In genomic region chr6:122764446-122765297, GRCm38 (mm10) we compare ENCODE assay signal across 8 mouse cellular contexts. TPM values are rescaled to one million over a fixed set of nuclear protein-coding genes. Genes with fewer than 3 reads are reported as not detected.
DNase-seq lines count a peak whose midpoint lies in the region; ATAC-seq and TF ChIP-seq lines count a peak whose summit lies in the region.

No protein-coding gene starts in this region.

- H3K9me3 ChIP-seq in forebrain, postnatal 0 days (ENCODE audit: low read length), result no peaks in the 10 kb centered on the region
- H3K9me3 ChIP-seq in neural tube, embryonic 14.5 days (ENCODE audit: control insufficient read depth, low read length), result no peaks in the 10 kb centered on the region

- under 1% methylated on average over 56 of the region's 56 CpGs for WGBS in forebrain, postnatal 0 days
- under 1% methylated on average over 56 of the region's 56 CpGs for WGBS in neural tube, embryonic 14.5 days

- no peaks in the 10 kb centered on the region for H3K27me3 ChIP-seq in forebrain, postnatal 0 days (ENCODE audit: insufficient read depth, low read length)
- no peaks in the 10 kb centered on the region for H3K27me3 ChIP-seq in neural tube, embryonic 14.5 days (ENCODE audit: control insufficient read depth, insufficient read depth, low read length)

- no peaks in the 10 kb centered on the region for H3K36me3 ChIP-seq in forebrain, postnatal 0 days (ENCODE audit: insufficient read depth)
- H3K36me3 ChIP-seq in neural tube, embryonic 14.5 days (ENCODE audit: control insufficient read depth, insufficient read depth, low read length), result no peaks in the 10 kb centered on the region

- TF ChIP-seq CTCF in forebrain, postnatal 0 days (IDR thresholded peaks at IDR 0.05; ENCODE audit: low read depth), result peak; percentile 2; the same call in 1 of the 2 replicates

- peak overlapping the region; percentile 72 for H3K9ac ChIP-seq in forebrain, postnatal 0 days
- peak overlapping the region; percentile 89 for H3K9ac ChIP-seq in neural tube, embryonic 14.5 days (replicated peaks; ENCODE audit: low read depth, low read length)

- peak; percentile 79 to 85 for DNase-seq in left cerebral cortex, adult 18-20 months (ENCODE audit: low spot score in 2 of 2)
- no peak for DNase-seq in left cerebral cortex, adult 11 months (ENCODE audit: low spot score)
- DNase-seq in cerebellum, adult 11-12 months, result peak; percentile 84
- DNase-seq in forebrain, postnatal 0 days, result peak; percentile 92
- DNase-seq in liver, result peak; percentile 81
- DNase-seq in thymus, postnatal 4 days, result peak; percentile 67

- ATAC-seq in forebrain, postnatal 0 days, result peak; percentile 90
- peak; percentile 79 for ATAC-seq in inflammation-experienced regulatory T-cells, adult 6 months
- ATAC-seq in neural tube, embryonic 14.5 days (ENCODE audit: low read depth), result peak; percentile 89

- peaks cover 4% of the 10 kb centered on the region; the same call in 1 of the 2 replicates for H3K4me1 ChIP-seq in forebrain, postnatal 0 days (ENCODE audit: insufficient read depth)
- 0 out of 2 replicates have a peak, but pooled peaks cover 3% of the 10 kb centered on the region for H3K4me1 ChIP-seq in neural tube, embryonic 14.5 days (ENCODE audit: control insufficient read depth, insufficient read depth, low read length)

- H3K27ac ChIP-seq in forebrain, postnatal 0 days (ENCODE audit: low read depth, low read length), result peak overlapping the region; percentile 92
- H3K27ac ChIP-seq in neural tube, embryonic 14.5 days (ENCODE audit: low read depth, low read length), result peak overlapping the region; percentile 95

- peak overlapping the region; percentile 53 for H3K4me3 ChIP-seq in forebrain, postnatal 0 days (ENCODE audit: low read depth, low read length)
- peak overlapping the region; percentile 47 for H3K4me3 ChIP-seq in neural tube, embryonic 14.5 days (ENCODE audit: low read depth, low read length)

- H3K4me2 ChIP-seq in forebrain, postnatal 0 days (ENCODE audit: low read depth), result peak overlapping the region; percentile 79
- peak overlapping the region; percentile 82 for H3K4me2 ChIP-seq in neural tube, embryonic 14.5 days (ENCODE audit: low read depth, low read length)

RNA-seq across cellular contexts. Expression of gene Slc2a3, which starts 36.8 kb away (rescaled TPM):
- 100 to 1,000 TPM; 120 to 139 TPM for total RNA-seq in left cerebral cortex, adult 18-20 months (2021)
- 68.9 and 78.2 TPM in 2 replicates for total RNA-seq in forebrain, postnatal 0 days (2014; rRNA removed)
- 27.3 and 41.6 TPM in 2 replicates for polyA plus RNA-seq in forebrain, postnatal 0 days (2015; fragmentation: Nextera tagmentation; extraction: Ambion mirVana)
- polyA plus RNA-seq in inflammation-experienced regulatory T-cells, adult 6 months (2017; shearing (Covaris generic)), result 10 to 100 TPM; 59.4 to 80.7 (median 70.8) TPM
- polyA plus RNA-seq in neural tube, embryonic 14.5 days (2014; fragmentation: Nextera tagmentation; extraction: Ambion mirVana), result 44.3 and 45.4 TPM in 2 replicates

RNA-seq across cellular contexts. Expression of gene Foxj2, which starts 55.0 kb away (rescaled TPM):
- 10 to 100 TPM; 26.7 to 29.4 TPM for total RNA-seq in left cerebral cortex, adult 18-20 months (2021)
- 16.3 and 23.4 TPM in 2 replicates for total RNA-seq in forebrain, postnatal 0 days (2014; rRNA removed)
- polyA plus RNA-seq in forebrain, postnatal 0 days (2015; fragmentation: Nextera tagmentation; extraction: Ambion mirVana), result 6.7 and 8.1 TPM in 2 replicates
- polyA plus RNA-seq in inflammation-experienced regulatory T-cells, adult 6 months (2017; shearing (Covaris generic)), result 10 to 100 TPM in 1 of 3 experiments, 1 to 10 TPM in 2; 6.6 to 10.9 (median 9.3) TPM
- 8.8 and 9.8 TPM in 2 replicates for polyA plus RNA-seq in neural tube, embryonic 14.5 days (2014; fragmentation: Nextera tagmentation; extraction: Ambion mirVana)

RNA-seq across cellular contexts. Expression of gene Nanog, which starts 57.4 kb away (rescaled TPM):
- total RNA-seq in left cerebral cortex, adult 18-20 months (2021), result not detected
- total RNA-seq in forebrain, postnatal 0 days (2014; rRNA removed), result not detected in 2 replicates
- polyA plus RNA-seq in forebrain, postnatal 0 days (2015; fragmentation: Nextera tagmentation; extraction: Ambion mirVana), result 0.07 TPM in 1 of 2 replicates, not detected in the other
- polyA plus RNA-seq in inflammation-experienced regulatory T-cells, adult 6 months (2017; shearing (Covaris generic)), result under 1 TPM in 1 of 3 experiments, not detected in 2; 0.16 TPM
- 0.29 and 0.30 TPM in 2 replicates for polyA plus RNA-seq in neural tube, embryonic 14.5 days (2014; fragmentation: Nextera tagmentation; extraction: Ambion mirVana)
